Mouse (Mus musculus): ENCODE measurements around the gene Tmem127.
A peak's percentile ranks its signal among the peaks of the same experiment; 100 is the strongest.
"Not testable (repeated sequence)": the region's sequence is repeated elsewhere in the genome, so short reads cannot be mapped to it uniquely, and the experiment has no call there.

Tmem127 gene

DNA sequence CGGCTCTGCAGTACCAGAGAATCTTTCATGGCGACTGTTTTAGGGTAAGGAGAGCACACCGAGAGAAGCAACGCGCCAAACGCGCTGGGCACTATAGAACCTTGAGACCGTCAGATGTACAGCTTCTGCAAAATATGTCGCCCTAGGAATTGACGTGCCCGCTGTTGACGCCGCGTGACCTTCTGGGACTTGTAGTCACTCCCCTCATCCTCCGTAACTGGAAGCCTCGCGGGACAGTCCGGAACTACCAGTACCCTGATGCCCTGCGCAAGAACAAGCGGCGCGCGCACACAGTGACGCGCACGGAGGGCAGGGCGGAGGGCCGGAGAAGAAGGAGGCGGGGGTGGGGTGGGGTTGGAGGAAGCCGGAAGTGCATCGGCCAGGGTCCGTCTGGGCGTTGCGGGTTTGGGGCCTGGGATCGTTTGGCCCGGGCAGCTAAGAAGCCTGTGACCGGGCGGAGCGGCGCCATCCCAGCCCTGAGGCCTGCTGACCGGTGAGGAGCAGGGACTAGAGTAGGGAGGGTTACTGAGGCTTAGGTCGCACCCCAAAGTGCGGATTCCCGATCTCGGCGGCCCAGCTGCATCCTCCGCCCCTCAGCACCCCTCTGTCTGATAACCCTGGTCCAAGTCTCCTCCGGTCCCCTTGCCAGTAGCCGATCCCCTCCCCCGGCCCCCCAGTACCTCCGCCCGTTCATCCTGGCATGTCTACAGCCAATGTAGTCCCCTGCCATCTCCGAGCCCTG is at the start of gene Tmem127, which contains the start of gene Ciao1:
Gene Tmem127, plus strand, starts transcription at position 317 of the 742 bp plus-strand sequence.
Gene Ciao1, minus strand, starts transcription at position 225 of the 742 bp plus-strand sequence.
- peak; percentile 98 for DNase-seq

GRCm38 (mm10) chr2:127204932-127205331 is 42.8 kb upstream of the Tmem127 start:
- DNase-seq, result peak; percentile 37

- DNase-seq, result not testable (repeated sequence)
Measured at GRCm38 (mm10) chr2:127205936-127206335, 41.8 kb upstream of the Tmem127 start.

GRCm38 (mm10) chr2:127206916-127207315 is 40.8 kb upstream of the Tmem127 start:
- no peak for DNase-seq

DNA sequence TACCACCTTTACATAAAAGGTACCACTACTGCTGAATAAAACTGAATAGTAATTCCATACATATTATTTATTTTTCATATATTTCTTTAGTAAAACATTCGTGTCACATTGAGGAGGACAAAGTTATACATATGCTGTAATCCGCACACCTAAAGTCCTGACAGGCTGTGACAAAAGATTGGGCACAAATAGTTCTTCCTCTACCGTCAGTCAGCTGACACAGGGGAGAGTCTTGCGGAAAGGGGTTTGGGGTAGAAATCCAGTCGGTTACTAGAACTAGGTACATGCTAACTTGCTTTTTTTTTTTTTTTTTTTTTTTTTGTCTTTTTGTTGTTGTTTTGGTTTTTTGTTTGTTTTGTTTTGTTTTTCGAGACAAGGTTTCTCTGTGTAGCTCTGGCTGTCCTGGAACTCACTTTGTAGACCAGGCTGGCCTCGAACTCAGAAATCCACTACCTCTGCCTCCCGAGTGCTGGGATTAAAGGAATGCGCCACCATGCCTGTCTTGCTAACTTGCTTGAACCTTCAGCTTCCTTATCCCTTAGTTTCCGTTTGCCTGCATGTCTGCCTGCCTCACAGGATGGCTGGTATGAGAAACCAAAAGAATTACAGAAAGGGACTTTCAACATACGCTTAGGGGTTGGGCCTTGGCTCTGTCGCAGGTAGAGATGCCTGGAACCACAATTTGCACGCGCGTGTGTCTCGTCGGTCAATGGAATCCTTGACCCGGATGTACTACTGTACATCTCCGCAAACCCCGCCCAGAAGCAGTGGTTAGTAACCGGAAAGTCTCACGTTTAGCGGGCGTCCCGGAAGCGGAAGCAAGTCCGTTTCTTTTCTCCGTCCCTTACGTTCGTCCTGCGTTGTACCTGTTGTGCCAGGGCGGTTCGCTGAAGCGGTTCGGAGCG is 39.9 kb upstream of the Tmem127 start, which contains the start of the genes 1810024B03Rik and Snrnp200:
Gene 1810024B03Rik, minus strand, starts transcription at position 734 of the 905 bp plus-strand sequence.
Gene Snrnp200, plus strand, starts transcription at position 840 of the 905 bp plus-strand sequence.
- DNase-seq, result peak; percentile 96

- no peak for DNase-seq
Measured at GRCm38 (mm10) chr2:127208452-127208769, 39.3 kb upstream of the Tmem127 start.

GRCm38 (mm10) chr2:127210701-127211100 is 37.0 kb upstream of the Tmem127 start:
- no peak for DNase-seq

DNA sequence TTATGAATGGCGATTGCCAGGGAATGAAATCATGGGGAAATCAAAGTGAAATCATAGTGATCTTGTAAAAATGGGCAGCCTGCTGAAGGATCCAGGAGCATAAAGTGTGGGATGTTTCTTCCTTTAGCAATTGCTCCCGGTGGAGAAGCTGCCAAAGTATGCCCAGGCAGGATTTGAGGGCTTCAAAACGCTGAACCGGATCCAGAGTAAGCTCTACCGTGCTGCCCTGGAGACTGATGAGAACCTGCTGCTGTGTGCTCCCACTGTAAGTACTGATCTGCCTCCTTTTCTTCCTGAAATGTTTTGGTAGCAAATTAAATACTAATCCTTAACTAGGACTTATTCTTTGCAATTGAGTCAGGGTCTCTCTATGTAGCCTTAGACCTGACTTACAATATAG is 30.0 kb upstream of the Tmem127 start:
- DNase-seq, result no peak

DNA sequence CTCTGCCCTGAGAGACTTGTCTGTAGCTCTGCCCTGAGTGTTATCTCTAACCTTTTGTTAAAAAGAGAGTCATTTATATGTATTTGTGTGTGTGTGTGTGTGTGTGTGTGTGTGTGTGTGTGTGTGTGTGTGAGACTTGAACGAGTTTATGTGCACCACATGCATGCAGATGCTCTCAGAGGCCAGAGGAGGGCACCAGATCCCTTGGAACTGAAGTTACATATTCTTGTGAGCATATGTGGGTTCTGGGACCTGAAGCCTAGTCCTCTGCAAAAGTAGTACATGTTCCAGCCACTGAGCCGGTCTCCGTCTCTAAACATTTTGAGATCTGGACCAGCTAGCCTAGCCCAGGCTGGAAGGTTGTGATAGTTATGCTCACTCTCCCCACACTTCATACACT is 22.4 kb upstream of the Tmem127 start:
- no peak for DNase-seq

GRCm38 (mm10) chr2:127237897-127238610 is 9.7 kb upstream of the Tmem127 start:
- no peak for DNase-seq

- DNase-seq, result no peak
Measured at GRCm38 (mm10) chr2:127240065-127240464, 7.6 kb upstream of the Tmem127 start.

DNA sequence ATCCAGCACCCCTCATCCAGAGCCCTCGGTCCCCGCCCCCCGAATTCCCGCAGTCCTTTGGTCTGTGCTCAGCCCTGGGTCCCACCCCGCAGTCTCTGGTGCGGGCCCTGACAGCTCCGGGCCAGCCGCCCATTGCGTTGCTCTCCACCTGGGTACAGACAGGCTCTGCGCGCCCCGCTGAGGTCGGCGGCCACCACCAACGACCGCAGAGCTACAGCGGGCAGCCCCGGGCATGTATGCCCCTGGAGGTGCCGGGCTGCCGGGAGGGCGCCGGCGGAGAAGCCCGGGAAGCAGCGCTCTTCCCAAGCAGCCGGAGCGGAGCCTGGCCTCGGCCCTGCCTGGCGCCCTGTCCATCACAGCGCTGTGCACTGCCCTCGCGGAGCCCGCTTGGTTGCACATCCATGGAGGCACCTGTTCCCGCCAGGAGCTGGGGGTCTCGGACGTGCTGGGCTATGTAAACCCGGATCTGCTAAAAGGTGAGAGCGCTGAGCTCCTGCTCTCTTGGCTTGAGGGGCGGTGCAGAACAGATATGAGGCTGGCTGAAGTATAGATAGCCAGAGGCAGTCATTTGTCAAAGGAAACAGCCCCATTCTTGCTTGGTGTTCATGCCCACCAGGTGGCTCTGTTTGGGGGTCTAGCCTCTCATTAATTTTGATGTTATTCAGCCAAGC is 761 bp downstream of the Tmem127 start:
- peak; percentile 79 for DNase-seq

GRCm38 (mm10) chr2:127250291-127251008 is 2.7 kb downstream of the Tmem127 start:
- no peak for DNase-seq

DNA sequence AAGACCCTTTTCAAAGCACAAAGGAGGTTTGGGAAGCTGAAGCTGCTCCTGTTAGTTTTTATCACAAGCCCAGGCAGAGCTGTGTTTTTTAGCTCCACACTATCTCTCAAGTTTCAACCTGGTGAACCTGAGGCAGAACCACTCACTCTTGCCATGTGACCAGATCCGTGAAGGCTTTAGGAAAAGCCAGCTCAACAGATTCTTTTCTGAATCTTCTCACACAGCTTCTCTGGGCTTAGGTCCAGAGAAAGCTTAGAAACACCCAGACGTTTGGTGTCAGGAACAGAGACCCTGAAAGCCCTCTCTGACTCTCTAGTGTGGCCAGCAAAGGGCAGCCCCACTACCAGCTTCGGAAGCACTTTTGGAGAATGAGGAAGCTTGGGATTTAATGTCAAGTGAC is 3.7 kb downstream of the Tmem127 start:
- no peak for DNase-seq

DNA sequence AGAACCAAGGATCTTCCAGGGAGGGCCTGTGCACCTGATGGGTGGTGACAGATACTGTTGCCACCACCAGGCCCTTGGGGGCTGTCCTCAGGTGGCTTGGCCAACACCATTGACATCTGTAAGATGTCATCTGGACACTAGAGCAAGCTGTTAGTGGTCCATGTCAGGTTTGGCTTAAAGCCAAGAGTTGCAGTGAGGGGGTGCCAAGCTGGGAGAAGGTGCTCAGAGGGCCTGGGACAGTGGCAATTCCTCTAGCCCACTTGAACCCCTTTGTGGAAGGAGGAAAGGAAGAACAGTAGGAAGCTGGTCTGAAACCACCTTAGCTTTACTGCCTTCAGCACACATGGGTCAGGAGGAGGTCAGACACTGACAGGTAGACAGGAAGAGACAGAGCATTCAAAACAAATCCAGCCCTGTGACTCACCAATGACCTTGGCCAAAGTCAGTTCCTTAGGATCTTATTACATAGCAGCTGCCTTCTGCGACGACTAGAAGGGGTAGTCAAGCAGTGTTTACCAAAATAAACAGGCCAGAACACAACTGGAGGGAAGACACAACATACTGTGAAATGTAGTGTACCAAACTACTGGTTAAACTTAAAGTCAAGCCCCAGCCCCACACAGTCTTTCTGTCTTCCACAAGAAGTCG is 4.3 kb downstream of the Tmem127 start:
- DNase-seq, result no peak

- DNase-seq, result no peak
Measured at GRCm38 (mm10) chr2:127252787-127253186, 5.1 kb downstream of the Tmem127 start.

DNA sequence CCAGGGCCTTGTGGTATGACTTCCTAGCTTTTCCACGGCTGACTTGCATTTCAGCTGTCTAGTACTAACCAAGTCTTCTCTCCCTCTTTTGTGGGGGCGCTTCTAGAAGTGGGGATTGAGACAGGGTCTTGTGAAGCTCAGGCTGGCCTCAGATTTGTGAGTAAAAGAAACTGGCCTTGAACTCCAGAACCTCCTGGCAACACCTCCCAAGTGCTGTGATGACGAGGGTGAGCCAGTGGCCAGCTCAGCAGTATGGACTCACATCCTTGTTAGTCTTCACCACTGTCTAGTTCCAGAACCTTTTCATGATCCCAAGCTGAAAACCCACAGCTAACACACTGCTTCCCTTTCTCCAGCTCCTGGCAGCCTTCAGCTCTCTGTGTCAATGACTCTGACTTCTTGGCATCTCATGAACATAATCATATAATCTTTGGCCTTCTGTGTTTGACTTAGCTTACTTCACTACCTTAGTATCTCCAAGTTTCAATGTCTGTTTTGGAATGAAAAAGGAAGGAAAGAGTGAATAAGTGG is 7.0 kb downstream of the Tmem127 start:
- no peak for DNase-seq

DNA sequence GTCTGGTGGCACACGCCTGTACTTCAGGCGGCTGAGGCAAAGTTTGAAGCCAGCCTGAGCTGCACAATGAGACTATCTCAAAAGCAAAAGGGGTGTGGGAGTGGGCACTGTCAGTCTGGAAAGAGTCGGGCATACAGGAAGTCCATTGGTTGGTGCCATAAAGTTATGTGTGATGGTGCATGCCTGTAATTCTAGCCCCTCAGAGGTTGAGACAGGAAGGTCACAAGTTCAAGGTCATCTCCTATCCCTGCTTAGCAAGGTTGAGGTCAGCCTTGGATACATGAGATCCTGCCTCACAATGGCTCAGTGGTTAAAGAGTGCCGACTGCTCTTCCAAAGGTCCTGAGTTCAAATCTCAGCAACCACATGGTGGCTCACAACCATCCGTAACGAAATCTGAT is 7.6 kb downstream of the Tmem127 start:
- no peak for DNase-seq

GRCm38 (mm10) chr2:127259340-127259739 is 11.6 kb downstream of the Tmem127 start:
- no peak for DNase-seq

DNA sequence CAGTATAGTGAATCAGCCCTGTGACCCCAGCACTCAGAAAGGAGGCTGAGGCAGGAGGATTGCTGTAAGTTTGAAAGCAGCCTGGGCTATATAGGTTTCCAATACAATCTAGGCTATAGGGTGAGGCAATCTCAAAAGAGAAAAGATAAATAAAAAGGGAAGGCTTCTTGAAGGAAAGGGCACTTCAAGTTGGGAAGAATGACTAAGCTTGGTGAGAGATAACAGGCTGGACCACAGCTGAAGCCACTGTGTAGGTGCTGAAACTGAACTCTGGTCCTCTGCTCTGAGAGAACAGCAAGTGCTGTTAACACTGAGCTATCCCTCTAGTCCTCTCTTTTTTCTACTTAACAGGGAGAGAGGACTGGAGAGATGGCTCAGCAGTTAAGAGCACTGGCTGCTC is 14.8 kb downstream of the Tmem127 start:
- DNase-seq, result no peak

- DNase-seq, result no peak
Measured at GRCm38 (mm10) chr2:127267854-127268253, 20.1 kb downstream of the Tmem127 start.

All from cerebellum, adult 9-11 months (tissue).